In genomic region chr15:102693600-102693999, GRCm38 (mm10) we compare ENCODE assay signal across 8 mouse cellular contexts. TPM values are rescaled to one million over a fixed set of nuclear protein-coding genes. Genes with fewer than 3 reads are reported as not detected.
DNase-seq lines count a peak whose midpoint lies in the region; ATAC-seq and TF ChIP-seq lines count a peak whose summit lies in the region.

No protein-coding gene starts in this region.

- H3K9me3 ChIP-seq in intestine, postnatal 0 days (ENCODE audit: control insufficient read depth): no peaks in the 10 kb centered on the region
- H3K9me3 ChIP-seq in midbrain, embryonic 11.5 days (ENCODE audit: control insufficient read depth, low read length): no peaks in the 10 kb centered on the region
- no peaks in the 10 kb centered on the region for H3K9me3 ChIP-seq in stomach, embryonic 14.5 days (ENCODE audit: control insufficient read depth, low read depth, low read length)

- no peak for TF ChIP-seq CTCF in intestine, postnatal 0 days (IDR thresholded peaks at IDR 0.05; ENCODE audit: low read depth)

- H3K4me3 ChIP-seq in intestine, postnatal 0 days (ENCODE audit: low read depth, low read length): peak overlapping the region; percentile 56; the same call in 1 of the 2 replicates
- peak overlapping the region; percentile 32; the same call in 1 of the 2 replicates for H3K4me3 ChIP-seq in midbrain, embryonic 11.5 days (ENCODE audit: low read depth, low read length)
- peak overlapping the region; percentile 44; the same call in 1 of the 2 replicates for H3K4me3 ChIP-seq in stomach, embryonic 14.5 days (ENCODE audit: low read depth, low read length)

- no peak overlapping the region for H3K27ac ChIP-seq in intestine, postnatal 0 days (ENCODE audit: low read depth, low read length)
- no peak overlapping the region for H3K27ac ChIP-seq in midbrain, embryonic 11.5 days (ENCODE audit: low read depth, low read length)
- no peak overlapping the region for H3K27ac ChIP-seq in stomach, embryonic 14.5 days (ENCODE audit: low read length)

- peak; percentile 69 for ATAC-seq in intestine, postnatal 0 days
- peak; percentile 12 for ATAC-seq in midbrain, embryonic 11.5 days (ENCODE audit: low FRiP score)
- peak; percentile 65; the same call in 1 of the 2 replicates for ATAC-seq in stomach, embryonic 14.5 days (ENCODE audit: insufficient number of reproducible peaks, insufficient read depth, low FRiP score, low read depth)

- no peaks in the 10 kb centered on the region for H3K4me1 ChIP-seq in intestine, postnatal 0 days (replicated peaks; ENCODE audit: control insufficient read depth, insufficient read depth, low read length)
- peaks cover 20% of the 10 kb centered on the region for H3K4me1 ChIP-seq in midbrain, embryonic 11.5 days (ENCODE audit: control insufficient read depth, insufficient read depth, low read length)
- peaks cover 11% of the 10 kb centered on the region; the same call in 1 of the 2 replicates for H3K4me1 ChIP-seq in stomach, embryonic 14.5 days (ENCODE audit: control insufficient read depth, insufficient read depth, low read length)

- peaks cover 89% of the 10 kb centered on the region for H3K27me3 ChIP-seq in intestine, postnatal 0 days (replicated peaks; ENCODE audit: control insufficient read depth, insufficient read depth, low read length)
- H3K27me3 ChIP-seq in midbrain, embryonic 11.5 days (ENCODE audit: control insufficient read depth, insufficient read depth, low read length): peaks cover 72% of the 10 kb centered on the region
- peaks cover 33% of the 10 kb centered on the region for H3K27me3 ChIP-seq in stomach, embryonic 14.5 days (ENCODE audit: control insufficient read depth, insufficient read depth, low read length)

- no peak overlapping the region for H3K9ac ChIP-seq in intestine, postnatal 0 days (ENCODE audit: low read depth, low read length)
- no peak overlapping the region; the same call in 1 of the 2 replicates for H3K9ac ChIP-seq in midbrain, embryonic 11.5 days (ENCODE audit: low read length)
- no peak overlapping the region for H3K9ac ChIP-seq in stomach, embryonic 14.5 days (replicated peaks; ENCODE audit: low read depth, low read length)

- intact Hi-C loops in left cerebral cortex, postnatal 14 days (cut with DNase I): loop anchor here (10.0 kb wide), 1 partner anchor 271 kb away; the partner anchor contains the start of genes Hoxc10 and Hoxc5

- no peaks in the 10 kb centered on the region for H3K36me3 ChIP-seq in intestine, postnatal 0 days (ENCODE audit: control insufficient read depth, insufficient read depth)
- H3K36me3 ChIP-seq in midbrain, embryonic 11.5 days (ENCODE audit: control insufficient read depth, insufficient read depth, low read length): no peaks in the 10 kb centered on the region
- no peaks in the 10 kb centered on the region for H3K36me3 ChIP-seq in stomach, embryonic 14.5 days (ENCODE audit: control insufficient read depth, insufficient read depth, low read length)

- under 1% methylated on average over 11 of the region's 11 CpGs for WGBS in intestine, postnatal 0 days
- under 1% methylated on average over 11 of the region's 11 CpGs for WGBS in midbrain, embryonic 11.5 days
- under 1% methylated on average over 11 of the region's 11 CpGs for WGBS in stomach, embryonic 14.5 days

- peak overlapping the region; percentile 88 for H3K4me2 ChIP-seq in intestine, postnatal 0 days (replicated peaks; ENCODE audit: low read depth)
- H3K4me2 ChIP-seq in midbrain, embryonic 11.5 days: peak overlapping the region; percentile 59
- H3K4me2 ChIP-seq in stomach, embryonic 14.5 days (replicated peaks; ENCODE audit: low read depth, low read length): peak overlapping the region; percentile 88

- DNase-seq in adrenal gland, postnatal 10 days: peak; percentile 73
- peak; percentile 83 to 91 for DNase-seq in cerebellum, postnatal 25 days
- DNase-seq in heart, adult 11 months: peak; percentile 97
- DNase-seq in left cerebral cortex, postnatal 14 days (ENCODE audit: low spot score in 2 of 2): peak; percentile 88 to 94
- peak; percentile 91 for DNase-seq in midbrain, embryonic 11.5 days (ENCODE audit: low spot score, missing footprints)
- DNase-seq in thymus, adult 18-20 months: no peak

RNA-seq across cellular contexts. Expression of gene Atp5g2, which starts 21.4 kb away (rescaled TPM):
- total RNA-seq in adrenal gland, postnatal 10 days (2021): 10 to 100 TPM; 41.9 to 42.3 TPM
- polyA plus RNA-seq in intestine, postnatal 0 days (2015; fragmentation: Nextera tagmentation; extraction: Ambion mirVana): 74.5 and 77.9 TPM in 2 replicates
- 10 to 100 TPM; 13.4 to 14.4 TPM for total RNA-seq in left cerebral cortex, postnatal 14 days (2021)
- polyA plus RNA-seq in midbrain, embryonic 11.5 days (2014; fragmentation: Nextera tagmentation; extraction: Ambion mirVana): 67.4 and 71.3 TPM in 2 replicates
- 86.0 and 99.3 TPM in 2 replicates for polyA plus RNA-seq in stomach, embryonic 14.5 days (2014; fragmentation: Nextera tagmentation; extraction: Ambion mirVana)

RNA-seq across cellular contexts. Expression of gene Calcoco1, which starts 28.4 kb away (rescaled TPM):
- total RNA-seq in adrenal gland, postnatal 10 days (2021): 10 to 100 TPM; 78.0 to 90.5 TPM
- 14.2 and 14.4 TPM in 2 replicates for polyA plus RNA-seq in intestine, postnatal 0 days (2015; fragmentation: Nextera tagmentation; extraction: Ambion mirVana)
- 10 to 100 TPM; 56.9 to 58.4 TPM for total RNA-seq in left cerebral cortex, postnatal 14 days (2021)
- polyA plus RNA-seq in midbrain, embryonic 11.5 days (2014; fragmentation: Nextera tagmentation; extraction: Ambion mirVana): 27.5 and 28.3 TPM in 2 replicates
- polyA plus RNA-seq in stomach, embryonic 14.5 days (2014; fragmentation: Nextera tagmentation; extraction: Ambion mirVana): 31.9 and 34.4 TPM in 2 replicates

Comparison
In these comparisons a context has a peak if more than half of its experiments do, and no peak if none do; other contexts are left out.
1. DNase-seq: peak in adrenal gland, postnatal 10 days (single experiment), cerebellum, postnatal 25 days (2 of 2), heart, adult 11 months (single experiment), left cerebral cortex, postnatal 14 days (2 of 2) and midbrain, embryonic 11.5 days (single experiment); none in thymus, adult 18-20 months (0 of 2).
2. ATAC-seq: peak in every context shown above with its lines; median percentile 69 in intestine, postnatal 0 days; 65 in stomach, embryonic 14.5 days; 12 in midbrain, embryonic 11.5 days.
3. Peak in every context shown above with its lines, with median percentiles within 50 percentile points of each other: H3K4me2 ChIP-seq and H3K4me3 ChIP-seq.